Mouse (Mus musculus): ENCODE measurements at regions not wholly inside any gene's neighbourhood (a gene's known extent, or its start where the extent isn't known, plus 50 kb on each side); places are given as distances from the start of the nearest gene placed in this dataset.

DNA sequence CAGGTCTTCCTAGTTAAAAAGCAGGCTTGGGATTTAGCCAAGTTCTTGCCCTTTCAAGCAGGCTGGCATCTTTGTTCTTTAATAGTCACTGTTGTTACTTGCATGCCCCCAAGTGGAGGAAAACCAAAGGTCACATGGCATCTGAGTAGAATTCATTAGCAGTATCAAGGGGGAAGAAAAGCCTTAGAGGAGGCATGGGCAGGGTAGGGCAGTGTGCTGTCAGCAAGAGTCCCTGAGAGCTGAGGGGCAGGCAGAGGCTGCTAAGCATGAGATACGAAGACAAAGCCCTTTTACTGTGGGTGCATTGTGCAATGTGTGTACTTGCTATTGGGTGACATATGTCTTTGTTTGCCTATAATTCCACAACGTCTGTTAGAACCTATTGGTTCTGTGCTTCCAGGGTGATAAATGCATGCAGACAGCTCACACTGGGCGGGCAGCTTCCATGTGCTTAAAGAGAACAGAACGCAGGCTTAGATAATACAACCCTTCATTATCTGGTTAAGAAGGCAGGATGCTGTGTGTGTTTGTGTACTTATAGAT is 3075.0 kb upstream of the Lrrc6 start:
- Histone ChIP-seq H3K4me3 (ENCODE audit: low read depth, low read length) (no peak overlapping the region), H3K27ac (ENCODE audit: low read depth, low read length) (no peak overlapping the region), H3K4me1 (ENCODE audit: insufficient read depth, low read length) (no peaks in the 10 kb centered on the region), H3K36me3 (ENCODE audit: insufficient read depth, low read length) (no peaks in the 10 kb centered on the region), H3K9ac (replicated peaks; ENCODE audit: low read length, poor library complexity, severe bottlenecking) (no peak overlapping the region), H3K4me2 (ENCODE audit: low read depth, low read length, poor library complexity, severe bottlenecking) (no peak overlapping the region), H3K9me3 (ENCODE audit: low read length) (no peaks in the 10 kb centered on the region), H3K27me3 (ENCODE audit: insufficient read depth, low read length) (no peaks in the 10 kb centered on the region)
- DNase-seq (ENCODE audit: low spot score) (peak; percentile 87), ATAC-seq (ENCODE audit: low FRiP score) (peak; percentile 62; the same call in 1 of the 2 replicates)
- WGBS: 14% methylated on average over 4 of the region's 4 CpGs
- peak; percentile 61 for TF ChIP-seq CTCF (IDR thresholded peaks at IDR 0.05)

DNA sequence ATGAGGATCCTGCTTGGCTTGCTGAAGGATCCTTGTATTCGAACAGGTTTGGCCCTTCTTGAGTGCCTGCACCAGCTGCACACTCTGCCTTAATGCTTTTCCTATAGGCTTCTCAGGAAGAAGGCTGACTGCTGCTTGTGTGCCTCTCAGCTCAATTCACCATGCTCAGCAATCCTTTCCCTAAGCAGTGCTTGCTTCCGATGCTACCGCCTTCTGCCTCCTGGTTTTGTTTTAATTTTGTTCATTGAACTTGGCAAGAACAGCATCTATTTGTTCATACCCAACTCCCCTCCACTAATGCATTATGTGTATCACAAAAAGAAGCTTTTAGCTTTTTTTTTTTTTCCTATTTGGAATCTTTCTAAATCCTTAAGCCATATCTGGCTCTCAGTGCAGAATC is 3053.5 kb upstream of the Lrrc6 start:
- ATAC-seq (ENCODE audit: low FRiP score): no peak
- H3K27me3 ChIP-seq (ENCODE audit: insufficient read depth, low read length): no peaks in the 10 kb centered on the region
- H3K9me3 ChIP-seq (ENCODE audit: low read length): no peaks in the 10 kb centered on the region
- H3K36me3 ChIP-seq (ENCODE audit: insufficient read depth, low read length): no peaks in the 10 kb centered on the region
- no peak overlapping the region for H3K27ac ChIP-seq (ENCODE audit: low read depth, low read length)
- no peaks in the 10 kb centered on the region for H3K4me1 ChIP-seq (ENCODE audit: insufficient read depth, low read length)
- no peak overlapping the region for H3K4me2 ChIP-seq (ENCODE audit: low read depth, low read length, poor library complexity, severe bottlenecking)
- 73% methylated on average over 3 of the region's 3 CpGs for whole genome bisulfite sequencing
- no peak overlapping the region for H3K9ac ChIP-seq (replicated peaks; ENCODE audit: low read length, poor library complexity, severe bottlenecking)
- no peak overlapping the region for H3K4me3 ChIP-seq (ENCODE audit: low read depth, low read length)
- DNase-seq (ENCODE audit: low spot score): no peak
- TF ChIP-seq CTCF (IDR thresholded peaks at IDR 0.05): no peak

DNA sequence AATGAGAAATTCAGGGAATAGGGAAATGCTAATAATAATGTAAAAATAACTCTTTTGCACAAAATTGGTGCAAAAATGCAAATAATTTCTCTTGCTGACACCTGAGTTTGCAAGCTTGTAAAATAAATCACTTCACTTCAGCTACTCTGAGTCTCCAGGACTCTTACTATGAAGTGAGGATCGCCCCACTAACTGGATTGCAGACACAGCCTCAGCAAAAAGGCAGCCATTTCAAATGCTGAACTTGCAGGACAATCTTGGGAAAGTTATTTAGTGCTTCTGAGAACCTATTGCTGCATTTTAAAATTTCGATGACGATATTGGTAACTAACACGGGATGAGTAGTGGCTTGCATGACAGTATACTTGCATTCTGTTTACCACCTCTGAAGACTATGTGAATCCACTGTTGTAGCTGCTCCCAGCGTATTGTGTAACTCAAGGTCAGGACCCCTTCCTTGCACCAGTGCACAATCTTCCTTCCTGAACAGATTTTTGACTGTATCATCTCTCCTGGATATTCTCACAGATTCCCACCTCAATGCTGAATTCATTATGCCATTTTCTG is 3051.4 kb upstream of the Lrrc6 start:
- Histone ChIP-seq H3K4me3 (ENCODE audit: low read depth, low read length) (no peak overlapping the region), H3K36me3 (ENCODE audit: insufficient read depth, low read length) (no peaks in the 10 kb centered on the region), H3K4me2 (ENCODE audit: low read depth, low read length, poor library complexity, severe bottlenecking) (no peak overlapping the region), H3K4me1 (ENCODE audit: insufficient read depth, low read length) (no peaks in the 10 kb centered on the region), H3K9ac (replicated peaks; ENCODE audit: low read length, poor library complexity, severe bottlenecking) (no peak overlapping the region), H3K9me3 (ENCODE audit: low read length) (no peaks in the 10 kb centered on the region), H3K27ac (ENCODE audit: low read depth, low read length) (no peak overlapping the region), H3K27me3 (ENCODE audit: insufficient read depth, low read length) (no peaks in the 10 kb centered on the region)
- no peak for TF ChIP-seq CTCF (IDR thresholded peaks at IDR 0.05)
- no peak for DNase-seq (ENCODE audit: low spot score)
- ATAC-seq (ENCODE audit: low FRiP score): no peak
- 75% methylated on average over 5 of the region's 5 CpGs for WGBS

DNA sequence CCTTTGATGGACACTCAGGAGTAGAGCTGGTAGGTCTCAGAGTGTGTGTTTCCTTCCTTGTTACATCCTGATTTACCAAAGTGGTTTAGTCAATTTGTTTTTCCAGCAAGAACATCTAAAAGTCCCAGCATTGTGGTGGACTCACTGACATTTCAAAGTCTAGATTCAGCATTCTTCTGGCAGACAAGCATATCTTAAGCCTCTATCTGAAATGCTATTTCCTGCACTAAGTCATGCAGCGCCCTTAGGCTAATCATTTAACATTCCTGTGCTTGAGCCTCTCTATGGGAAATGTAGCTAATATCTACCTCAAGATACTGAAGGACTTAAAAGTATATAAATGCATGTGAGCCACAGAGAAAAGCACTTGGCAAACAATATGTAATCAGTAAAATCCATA is 3050.3 kb upstream of the Lrrc6 start:
- Histone ChIP-seq H3K4me3 (ENCODE audit: low read depth, low read length) (no peak overlapping the region), H3K4me2 (ENCODE audit: low read depth, low read length, poor library complexity, severe bottlenecking) (no peak overlapping the region), H3K4me1 (ENCODE audit: insufficient read depth, low read length) (no peaks in the 10 kb centered on the region), H3K9me3 (ENCODE audit: low read length) (no peaks in the 10 kb centered on the region), H3K27me3 (ENCODE audit: insufficient read depth, low read length) (no peaks in the 10 kb centered on the region), H3K36me3 (ENCODE audit: insufficient read depth, low read length) (no peaks in the 10 kb centered on the region), H3K27ac (ENCODE audit: low read depth, low read length) (no peak overlapping the region), H3K9ac (replicated peaks; ENCODE audit: low read length, poor library complexity, severe bottlenecking) (no peak overlapping the region)
- TF ChIP-seq CTCF (IDR thresholded peaks at IDR 0.05): no peak
- ATAC-seq (ENCODE audit: low FRiP score) (no peak), DNase-seq (ENCODE audit: low spot score) (no peak)
- WGBS: 88% methylated on average over 1 of the region's 1 CpGs

DNA sequence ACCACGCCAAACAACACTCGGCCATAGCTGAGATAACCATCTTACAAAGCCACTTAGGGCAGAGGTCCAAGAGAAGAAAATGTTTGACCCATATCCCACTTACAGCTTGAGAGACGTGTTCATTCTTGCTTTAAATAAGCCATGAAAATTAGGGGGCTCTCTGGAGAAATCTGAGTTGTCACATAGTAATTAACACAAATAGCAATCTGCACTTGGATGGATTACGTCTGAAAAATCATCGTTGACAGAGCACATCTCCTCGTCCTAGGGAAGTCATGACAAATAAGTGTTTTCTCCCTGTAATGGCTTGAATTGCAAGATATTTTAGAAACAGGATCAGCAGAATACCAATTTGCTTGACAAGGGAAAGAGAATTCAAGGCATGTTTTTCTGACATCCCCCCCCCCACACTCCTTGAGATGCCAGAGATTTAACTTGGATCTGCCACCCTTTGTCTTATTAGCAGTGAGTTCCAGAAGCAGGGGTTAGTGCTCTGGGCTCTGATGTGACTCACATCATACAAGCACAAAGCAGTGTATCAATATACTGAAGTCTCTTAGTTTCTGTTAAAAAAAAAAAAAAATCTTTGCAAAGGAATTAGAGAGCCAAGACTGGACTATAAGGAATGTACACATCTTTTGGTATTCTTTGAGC is 3025.9 kb upstream of the Lrrc6 start:
- DNase-seq (ENCODE audit: low spot score) (peak; percentile 48), ATAC-seq (ENCODE audit: low FRiP score) (no peak)
- Histone ChIP-seq H3K4me2 (ENCODE audit: low read depth, low read length, poor library complexity, severe bottlenecking) (no peak overlapping the region), H3K36me3 (ENCODE audit: insufficient read depth, low read length) (no peaks in the 10 kb centered on the region), H3K9ac (replicated peaks; ENCODE audit: low read length, poor library complexity, severe bottlenecking) (no peak overlapping the region), H3K27ac (ENCODE audit: low read depth, low read length) (no peak overlapping the region), H3K9me3 (ENCODE audit: low read length) (no peaks in the 10 kb centered on the region), H3K27me3 (ENCODE audit: insufficient read depth, low read length) (no peaks in the 10 kb centered on the region), H3K4me3 (ENCODE audit: low read depth, low read length) (no peak overlapping the region), H3K4me1 (ENCODE audit: insufficient read depth, low read length) (no peaks in the 10 kb centered on the region)
- TF ChIP-seq CTCF (IDR thresholded peaks at IDR 0.05): no peak
- 56% methylated on average over 6 of the region's 6 CpGs for WGBS

DNA sequence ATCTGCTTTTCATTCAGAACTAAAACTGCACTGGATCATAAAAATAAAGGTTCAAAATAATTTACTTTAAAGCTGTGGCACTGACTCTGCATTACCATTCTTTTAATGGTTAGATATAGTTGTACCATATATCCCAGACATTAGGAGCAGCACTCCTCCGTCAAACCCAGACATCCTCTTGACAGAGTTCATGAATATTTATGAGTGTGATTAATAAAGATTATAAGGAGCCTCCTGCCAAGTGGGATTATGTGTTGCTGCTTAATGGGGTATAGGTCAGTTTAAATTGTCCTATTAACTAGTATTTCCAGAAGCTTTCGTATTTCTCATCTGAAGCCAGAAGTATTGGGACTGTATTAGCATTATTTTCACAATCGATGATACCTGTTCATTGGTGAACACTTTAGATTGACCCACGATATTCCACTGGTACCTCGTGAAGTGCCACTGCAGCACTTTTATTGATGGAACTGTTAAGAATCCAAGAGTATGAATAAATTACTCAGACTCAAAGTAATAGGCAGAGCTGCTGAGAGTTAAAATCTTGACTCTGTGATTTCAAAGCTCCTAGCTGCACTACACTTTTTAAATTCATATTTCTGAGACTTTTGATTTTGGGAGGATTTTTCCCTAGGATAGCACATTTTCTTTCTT is 2983.8 kb upstream of the Lrrc6 start:
- WGBS: 45% methylated on average over 5 of the region's 5 CpGs
- no peak overlapping the region for H3K27ac ChIP-seq (ENCODE audit: low read depth, low read length)
- H3K4me2 ChIP-seq (ENCODE audit: low read depth, low read length, poor library complexity, severe bottlenecking): no peak overlapping the region
- H3K4me3 ChIP-seq (ENCODE audit: low read depth, low read length): no peak overlapping the region
- H3K27me3 ChIP-seq (ENCODE audit: insufficient read depth, low read length): no peaks in the 10 kb centered on the region
- H3K4me1 ChIP-seq (ENCODE audit: insufficient read depth, low read length): no peaks in the 10 kb centered on the region
- DNase-seq (ENCODE audit: low spot score) (no peak), ATAC-seq (ENCODE audit: low FRiP score) (no peak)
- no peaks in the 10 kb centered on the region for H3K9me3 ChIP-seq (ENCODE audit: low read length)
- no peak for TF ChIP-seq CTCF (IDR thresholded peaks at IDR 0.05)
- H3K36me3 ChIP-seq (ENCODE audit: insufficient read depth, low read length): no peaks in the 10 kb centered on the region
- H3K9ac ChIP-seq (replicated peaks; ENCODE audit: low read length, poor library complexity, severe bottlenecking): no peak overlapping the region

All from midbrain, postnatal 0 days (tissue).